Comparison of ENCODE assay signal across 1 mouse cellular context in the genomic region with DNA sequence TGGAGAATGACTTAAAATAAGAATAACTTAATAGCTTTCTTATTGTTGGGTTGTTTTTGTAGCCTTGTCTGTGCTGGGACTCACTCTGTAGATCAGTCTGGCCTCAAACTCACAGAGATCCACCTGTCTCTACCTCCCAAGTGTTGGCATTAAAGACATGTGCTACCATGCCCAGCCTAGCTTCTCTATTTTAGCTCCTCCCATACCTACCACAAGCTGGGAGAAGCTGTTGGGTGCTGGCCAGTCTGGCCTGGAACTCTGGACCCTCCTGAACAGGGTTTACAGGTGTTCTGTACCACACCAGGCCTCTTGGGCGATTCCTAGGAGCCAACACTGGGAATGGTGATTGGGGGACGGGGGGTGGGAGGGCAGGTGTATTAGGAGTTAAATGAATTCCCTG.
TF ChIP-seq lines count a peak whose summit lies in the region.

No protein-coding gene starts in this region.

TF ChIP-seq in MEL, 35 proteins besides CTCF, POLR2A, EP300 and RAD21 (continued from another document):
- TF ChIP-seq ZMIZ1 (IDR thresholded peaks at IDR 0.05; ENCODE audit: low read depth, low read length) (no peak), USF1 (IDR thresholded peaks at IDR 0.05; ENCODE audit: low read depth, low read length) (no peak), MAZ (IDR thresholded peaks at IDR 0.05; ENCODE audit: low read depth, low read length) (no peak), NRF1 (IDR thresholded peaks at IDR 0.05; ENCODE audit: insufficient read depth, low read depth, low read length, poor library complexity, severe bottlenecking) (no peak), MYC (IDR thresholded peaks at IDR 0.05; ENCODE audit: low read depth, low read length) (no peak), HCFC1 (IDR thresholded peaks at IDR 0.05; ENCODE audit: low read depth, low read length) (no peak), CHD1 (IDR thresholded peaks at IDR 0.05; ENCODE audit: low read depth, low read length) (no peak), KAT2A (conservative IDR thresholded peaks at IDR 0.05; ENCODE audit: low read depth, low read length) (no peak), JUND (IDR thresholded peaks at IDR 0.05; ENCODE audit: low read depth, low read length) (no peak), MEF2A (IDR thresholded peaks at IDR 0.05; ENCODE audit: extremely low read depth, insufficient replicate concordance, low read depth, low read length, poor library complexity, severe bottlenecking) (no peak), TCF12 (IDR thresholded peaks at IDR 0.05; ENCODE audit: low read depth, low read length) (no peak), NELFE (IDR thresholded peaks at IDR 0.05; ENCODE audit: low read depth, low read length) (no peak)
